Mouse (Mus musculus) left cerebral cortex, adult 11 months (tissue): Measurements from ENCODE around the gene Htr3a.
A peak's percentile ranks its signal among the peaks of the same experiment; 100 is the strongest.

Experiments
- DNase-seq: peaks from one replicate; pipeline ENCODE4 v3.0.0; 2022; ENCODE audit warnings: low spot score

Htr3a gene

DNA sequence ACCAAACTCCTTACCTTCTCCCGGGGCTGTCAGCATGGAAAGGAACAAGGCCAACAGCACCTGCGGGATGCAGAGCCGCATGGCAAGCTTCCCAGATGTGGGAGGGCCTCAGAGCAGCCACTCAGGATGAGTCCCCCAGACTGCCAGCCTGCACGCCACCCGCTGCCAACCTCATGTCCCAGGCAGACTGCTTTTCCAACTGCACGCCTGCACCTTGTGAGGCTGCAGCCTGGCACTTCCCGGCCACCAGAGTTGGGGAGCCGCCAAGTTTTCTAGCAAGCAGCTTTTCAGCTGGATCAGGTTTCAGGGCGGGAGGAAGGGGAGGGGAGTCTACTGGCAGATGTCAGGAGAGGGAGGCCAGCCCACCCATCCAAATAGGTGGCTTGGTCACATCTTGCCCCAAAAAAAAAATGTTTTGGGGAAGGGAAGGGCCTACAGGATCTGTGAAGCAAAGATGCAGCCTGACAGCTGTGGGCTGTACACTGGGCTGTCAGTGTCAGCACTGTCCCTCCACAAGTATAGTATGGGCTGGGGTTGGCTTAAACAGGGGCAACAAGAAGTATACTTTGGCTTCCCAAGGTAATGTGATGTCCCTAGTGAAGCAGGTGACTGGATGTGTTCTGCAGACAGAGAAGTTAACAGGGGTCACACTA is at the start of gene Htr3a:
TSS of gene Htr3a (minus strand) at position 215 of the 653 bp plus-strand sequence.
- peak; percentile 22 for DNase-seq

DNA sequence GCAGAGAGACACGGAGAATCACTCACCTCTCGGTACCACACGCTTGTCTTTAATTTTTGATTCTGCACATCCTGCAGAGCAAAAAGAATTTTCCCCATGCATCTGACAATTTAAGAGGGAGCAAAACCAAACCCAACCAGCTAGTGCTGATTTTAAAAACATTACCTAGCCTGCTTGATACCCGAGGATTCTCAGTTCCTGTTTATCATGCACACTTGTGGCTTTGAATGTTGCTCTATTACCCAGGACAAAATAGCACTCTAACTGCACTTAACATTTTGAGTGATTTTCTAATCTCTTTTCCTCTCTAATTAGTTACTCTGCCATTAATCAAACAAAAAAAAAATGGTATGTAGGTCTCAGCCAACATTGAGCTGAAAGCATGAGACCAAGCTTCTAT is 36.7 kb upstream of the Htr3a start:
- DNase-seq = no peak

DNA sequence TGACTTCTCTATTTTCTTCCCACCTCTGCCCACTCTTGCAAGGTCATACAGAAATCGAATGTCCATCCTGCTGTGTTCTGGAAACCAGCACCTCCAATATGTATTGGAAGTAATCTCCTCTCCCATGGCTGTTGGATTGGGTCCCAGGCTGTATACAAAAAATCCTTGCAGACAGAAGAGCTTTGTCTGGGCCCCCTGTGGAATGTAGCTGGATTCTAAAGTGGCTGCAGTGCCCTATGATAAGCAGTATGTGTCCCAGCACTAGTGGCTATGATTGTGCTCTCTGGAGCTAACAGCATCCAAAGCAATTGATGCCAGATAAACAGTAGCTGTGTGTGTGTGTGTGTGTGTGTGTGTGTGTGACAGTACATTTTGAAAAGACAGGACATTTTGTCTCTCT is 31.4 kb upstream of the Htr3a start:
- DNase-seq = no peak

DNA sequence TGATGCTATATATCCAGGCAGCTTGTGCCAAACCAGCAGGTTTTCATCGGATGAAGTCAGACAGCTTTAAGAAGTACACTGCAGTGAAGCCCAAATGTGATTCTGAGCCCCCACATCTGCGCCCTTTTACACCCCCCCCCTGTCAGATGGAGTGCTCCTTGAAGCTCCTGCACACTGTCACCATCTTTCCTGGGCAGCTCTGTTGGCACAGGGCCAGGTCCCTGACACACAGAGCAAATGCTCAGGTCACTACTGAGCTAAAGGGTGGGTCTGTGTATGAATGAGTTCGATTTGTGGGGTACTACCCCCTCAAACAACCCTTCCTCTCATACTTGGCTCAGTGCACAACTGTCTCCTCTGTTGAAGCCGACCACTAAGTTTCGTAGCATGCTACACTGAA is 18.5 kb upstream of the Htr3a start:
- DNase-seq = no peak

DNA sequence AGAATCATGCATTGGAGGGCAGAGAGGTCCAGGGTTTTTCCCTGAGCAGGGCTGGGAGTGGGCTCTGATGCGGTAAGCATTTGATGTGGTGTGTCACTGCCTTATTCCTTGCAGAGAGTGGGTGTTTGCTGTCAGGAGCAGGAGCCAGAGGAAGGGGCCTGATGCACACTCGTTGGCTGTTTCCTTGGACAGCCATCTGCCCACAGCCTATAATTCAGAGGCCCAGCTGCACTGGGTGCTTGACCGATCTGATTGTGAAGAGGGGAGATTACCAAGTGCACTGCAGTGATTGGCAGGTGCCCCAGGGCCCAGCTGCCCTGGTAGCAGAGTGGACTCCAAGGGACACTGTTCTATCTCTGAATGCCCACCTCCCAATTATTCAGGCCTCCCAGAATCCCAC is 17.9 kb upstream of the Htr3a start:
- DNase-seq = no peak

DNA sequence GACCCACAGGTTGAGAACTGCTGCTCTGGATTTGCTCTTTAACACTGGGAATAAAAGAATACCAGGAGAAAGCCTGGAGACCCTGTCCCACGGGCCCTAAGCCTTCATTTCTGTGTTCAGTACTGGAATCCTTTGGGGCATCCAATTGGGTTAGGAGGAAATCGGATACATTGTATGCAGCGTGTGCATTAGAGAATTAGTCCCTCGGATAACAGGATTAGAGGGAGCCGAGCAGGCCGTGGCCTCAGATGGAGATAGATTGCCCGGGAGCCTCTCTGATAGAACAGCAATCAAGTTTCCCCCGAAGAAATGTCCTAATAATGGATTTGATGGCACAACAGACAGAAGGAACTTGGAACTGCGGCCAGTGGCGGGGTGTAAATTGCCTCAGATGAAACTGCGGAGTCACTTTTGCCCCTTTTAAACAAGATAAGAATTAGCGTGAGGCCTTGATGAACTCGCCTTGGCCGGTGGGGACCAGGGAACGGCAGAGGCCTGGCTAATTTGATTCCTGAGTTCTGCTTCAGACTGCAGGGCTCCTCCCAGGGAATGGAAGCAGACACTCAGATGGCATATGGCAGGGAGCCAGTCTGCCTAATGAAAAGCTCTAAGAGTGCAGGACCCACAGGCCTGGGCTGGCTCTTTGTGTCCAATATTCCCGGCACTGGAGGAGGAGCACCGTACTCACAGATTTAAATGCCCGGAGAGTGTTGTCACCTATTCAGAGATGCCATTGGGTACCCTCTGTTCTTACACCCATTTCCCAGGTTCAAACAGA is 5.3 kb upstream of the Htr3a start:
- no peak for DNase-seq

DNA sequence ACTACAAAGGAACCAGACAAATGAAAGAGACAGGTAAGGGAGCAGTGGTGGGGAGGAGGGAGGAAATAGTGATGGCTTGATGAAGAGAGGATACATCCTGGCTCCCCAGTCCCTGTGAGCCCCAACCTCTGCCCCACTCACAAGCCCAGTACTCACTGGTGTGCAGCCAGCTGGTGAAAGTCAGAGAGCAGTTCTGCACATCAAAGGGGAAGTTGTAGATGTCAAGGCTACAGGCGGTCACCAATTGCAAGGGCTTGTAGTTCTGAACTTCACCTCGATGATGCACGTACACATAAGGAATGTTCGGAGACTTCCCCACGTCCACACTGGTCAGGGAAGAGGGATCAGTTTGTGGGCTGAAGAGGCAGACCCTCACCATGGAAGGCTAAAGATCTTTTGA is 6.5 kb downstream of the Htr3a start:
- DNase-seq = no peak

DNA sequence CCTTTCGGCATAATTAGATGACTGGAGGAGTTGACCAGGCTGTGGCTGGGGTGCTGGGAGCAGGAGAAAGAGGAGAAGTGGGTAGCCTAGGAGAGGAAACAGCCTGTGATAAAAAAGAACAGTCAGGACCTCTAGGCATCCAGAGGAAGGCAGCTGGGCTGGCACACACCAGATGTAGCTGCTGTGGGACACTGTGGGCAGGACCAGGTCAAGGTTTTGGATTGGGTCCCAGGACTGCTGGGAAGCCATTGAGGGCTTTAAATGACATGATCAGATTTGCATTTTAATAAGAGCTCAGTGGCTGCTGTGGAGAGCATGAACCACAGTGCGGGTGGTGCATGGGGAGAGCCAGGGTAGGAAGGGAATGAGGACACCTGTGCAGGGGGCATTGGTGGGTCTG is 7.1 kb downstream of the Htr3a start:
- DNase-seq = no peak

DNA sequence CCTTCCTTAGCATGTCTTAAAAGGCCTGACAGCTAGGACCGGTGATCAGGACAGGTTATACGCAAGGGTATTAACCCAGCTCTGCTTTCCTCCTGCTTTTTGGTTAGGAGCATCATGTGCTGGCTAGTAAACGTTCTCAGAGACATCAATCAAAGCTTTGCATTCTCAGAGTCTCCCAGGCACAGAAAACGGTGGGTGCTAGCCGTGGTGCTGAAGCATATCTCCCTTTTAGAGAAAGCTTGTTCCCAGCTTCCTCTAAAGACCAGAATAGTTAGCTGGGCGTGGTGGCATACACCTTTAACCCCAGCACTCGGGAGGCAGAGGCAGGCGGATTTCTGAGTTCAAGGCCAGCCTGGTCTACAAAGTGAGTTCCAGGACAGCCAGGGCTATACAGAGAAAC is 12.3 kb downstream of the Htr3a start:
- DNase-seq = no peak

DNA sequence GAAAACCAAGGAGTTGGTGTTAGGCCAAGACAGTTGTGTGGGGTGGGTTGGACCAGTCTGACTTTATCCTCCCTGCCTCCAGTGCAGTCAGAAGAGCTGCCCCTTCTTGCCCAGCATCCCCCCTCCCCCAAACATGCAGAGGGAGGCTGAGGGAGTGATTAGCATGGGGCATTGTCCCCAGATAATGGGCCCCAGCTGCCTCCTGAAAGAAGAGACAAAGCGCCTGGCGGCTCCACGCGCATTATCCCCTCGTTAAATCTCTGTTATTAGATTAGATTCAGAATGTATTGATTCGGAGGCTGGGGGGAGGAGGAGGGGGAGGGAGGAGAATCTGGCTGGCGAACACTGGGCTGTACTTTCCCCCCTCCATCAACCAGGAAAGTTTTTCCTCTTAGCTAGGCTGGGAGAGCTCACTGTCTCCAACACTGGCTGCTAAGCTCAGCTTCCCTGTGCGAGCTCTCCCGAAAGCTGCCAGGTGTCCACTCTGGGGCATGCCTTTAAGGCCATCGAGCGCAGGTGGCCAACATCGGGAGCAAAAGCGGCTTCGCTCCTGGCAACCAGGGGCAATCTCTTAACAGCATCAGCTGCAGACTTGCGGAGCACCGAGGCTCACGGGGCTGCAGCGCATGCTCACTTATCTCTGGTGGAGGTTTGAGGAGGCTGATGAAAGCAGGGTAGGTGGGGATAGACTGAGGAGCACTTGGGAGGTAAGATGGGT is 14.9 kb downstream of the Htr3a start:
- no peak for DNase-seq

DNA sequence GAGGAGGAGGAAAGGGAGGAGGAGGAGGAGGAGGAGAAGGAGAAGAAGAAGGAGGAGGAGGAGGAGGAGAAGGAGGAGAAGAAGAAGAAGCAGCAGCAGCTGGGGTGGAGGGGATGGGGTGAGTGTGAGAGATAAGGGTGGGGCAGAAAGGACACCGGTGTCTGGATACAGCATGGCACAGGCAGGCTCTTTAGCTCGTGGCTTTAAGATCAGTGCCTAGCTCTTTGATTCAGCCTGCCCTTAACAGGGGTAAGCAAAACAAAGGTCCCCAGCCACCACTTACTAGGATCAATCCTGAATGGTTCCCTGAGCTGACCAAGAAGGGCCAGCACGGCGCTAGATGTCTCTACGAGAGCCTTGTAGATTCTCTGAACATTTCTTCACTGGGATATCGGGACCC is 16.1 kb downstream of the Htr3a start:
- DNase-seq = no peak

DNA sequence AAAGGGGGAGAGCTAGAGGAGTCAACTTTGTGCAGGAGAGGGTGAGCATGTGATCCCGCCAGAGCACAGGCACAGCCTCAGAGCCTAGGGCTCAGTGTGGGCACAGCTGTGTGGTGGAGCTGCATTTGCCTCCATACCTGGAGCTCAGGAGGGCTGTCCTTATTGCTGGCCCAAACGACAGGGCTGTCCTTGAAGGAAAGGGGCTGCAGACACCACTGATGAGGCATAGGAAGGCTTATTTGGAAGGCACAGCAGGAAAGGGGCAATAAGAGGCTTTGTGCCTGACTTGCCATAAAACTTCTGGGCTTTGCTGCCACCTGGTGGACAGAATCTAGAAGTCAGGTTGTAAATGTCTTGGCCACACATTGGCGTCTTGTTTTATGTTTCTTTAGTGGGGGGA is 16.9 kb downstream of the Htr3a start:
- DNase-seq = peak; percentile 45

DNA sequence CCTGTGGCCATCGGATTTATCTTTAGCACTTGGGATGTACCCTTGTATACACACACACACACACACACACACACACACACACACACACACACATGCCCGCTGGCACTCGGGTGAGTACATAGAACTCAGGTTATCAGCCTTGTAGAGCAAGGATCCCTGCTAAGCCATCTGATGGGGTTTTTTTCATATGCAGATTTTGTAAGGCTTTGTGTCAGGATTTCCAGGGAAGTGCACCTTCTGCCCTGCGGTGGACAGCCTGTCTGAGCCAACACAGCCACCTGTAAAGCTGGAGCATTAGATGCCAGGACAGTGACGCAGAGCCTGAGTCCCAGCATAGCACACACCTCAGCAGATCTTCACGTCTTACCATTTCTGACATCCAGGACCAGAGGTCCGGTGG is 21.8 kb downstream of the Htr3a start:
- DNase-seq = no peak

DNA sequence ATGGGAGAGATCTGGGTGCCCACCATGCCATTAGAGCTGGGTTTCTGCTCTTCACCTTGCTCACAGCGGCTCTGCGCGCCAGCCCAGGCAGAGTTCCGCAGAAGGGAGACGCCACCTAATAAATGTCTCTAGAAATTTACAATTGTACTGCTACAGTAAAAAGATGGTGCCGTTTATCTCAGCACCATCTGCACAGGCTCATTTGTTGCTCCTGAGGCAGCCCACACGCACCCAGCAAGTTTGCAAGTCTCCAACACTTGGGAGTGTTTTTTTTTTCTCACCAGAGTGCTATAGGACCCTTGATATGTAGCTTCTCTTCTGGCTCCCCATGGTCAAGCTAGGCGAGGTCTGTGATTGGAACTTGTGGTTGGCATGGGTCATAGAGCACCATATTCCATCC is 38.0 kb downstream of the Htr3a start:
- no peak for DNase-seq

DNA sequence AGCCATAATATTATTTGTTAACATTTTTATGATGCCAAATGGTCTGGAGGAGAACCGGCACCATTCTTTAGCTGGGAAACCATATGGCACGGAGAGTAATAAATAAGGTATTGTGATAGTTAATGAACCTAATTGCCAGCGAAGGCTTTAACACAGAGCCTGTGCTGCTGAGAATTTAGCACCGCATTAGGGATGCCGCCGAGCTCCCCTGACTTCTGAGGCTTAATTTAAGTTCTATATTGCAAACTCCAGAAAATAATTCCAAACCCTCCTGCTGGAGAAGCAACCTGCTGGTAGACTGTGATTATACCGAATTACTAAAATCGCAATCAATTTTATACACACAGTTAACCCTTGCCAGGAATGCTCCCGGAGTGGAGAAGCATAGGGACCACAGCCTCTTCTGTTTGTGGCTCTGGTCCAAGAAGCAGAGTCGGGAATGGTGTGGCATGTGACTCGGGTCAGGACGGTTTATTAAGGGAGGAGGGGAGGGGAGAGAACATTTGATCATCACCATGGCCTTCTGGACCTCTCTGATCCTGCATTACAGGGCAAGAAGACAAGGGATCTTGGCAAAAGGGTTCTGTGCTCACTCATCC is 44.3 kb downstream of the Htr3a start:
- no peak for DNase-seq

DNA sequence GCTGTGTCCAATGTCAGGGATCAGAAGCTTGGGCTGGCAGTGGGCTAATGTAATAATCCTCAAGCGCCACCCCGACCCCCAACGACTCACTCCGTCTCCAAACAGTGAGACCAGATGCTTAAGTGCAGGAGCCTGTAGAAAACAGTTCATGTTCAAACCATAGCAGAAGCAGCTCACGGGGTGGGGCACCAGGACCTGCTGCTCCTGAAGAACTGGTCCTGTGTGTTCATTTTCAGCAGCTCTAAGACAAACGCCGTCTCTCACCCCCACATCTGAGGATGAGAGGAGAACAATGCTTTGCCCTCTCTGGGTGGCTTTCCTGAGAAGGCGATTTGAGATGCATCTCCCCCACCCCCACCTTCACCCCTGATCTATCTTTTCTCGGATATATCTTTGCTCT is 45.7 kb downstream of the Htr3a start:
- no peak for DNase-seq

DNA sequence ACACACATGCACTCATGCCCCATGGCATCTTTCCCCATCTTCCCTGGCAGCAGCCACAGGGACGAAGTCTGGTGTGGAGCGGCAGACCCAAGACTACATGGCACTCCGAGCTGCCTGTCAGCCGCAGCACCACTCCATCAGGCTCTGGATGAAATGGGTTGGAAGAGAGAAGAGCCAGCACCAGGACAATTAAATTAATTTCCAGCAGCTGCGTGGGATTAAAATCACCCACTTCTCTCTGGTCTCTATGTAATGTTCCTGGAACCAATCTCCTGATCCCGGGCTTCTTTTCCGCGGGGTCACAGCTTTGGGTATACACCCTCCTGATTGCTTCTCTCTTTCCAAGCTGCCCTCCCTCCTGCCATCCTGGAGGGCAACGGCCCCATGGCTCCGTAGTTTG is 49.4 kb downstream of the Htr3a start:
- no peak for DNase-seq

DNA sequence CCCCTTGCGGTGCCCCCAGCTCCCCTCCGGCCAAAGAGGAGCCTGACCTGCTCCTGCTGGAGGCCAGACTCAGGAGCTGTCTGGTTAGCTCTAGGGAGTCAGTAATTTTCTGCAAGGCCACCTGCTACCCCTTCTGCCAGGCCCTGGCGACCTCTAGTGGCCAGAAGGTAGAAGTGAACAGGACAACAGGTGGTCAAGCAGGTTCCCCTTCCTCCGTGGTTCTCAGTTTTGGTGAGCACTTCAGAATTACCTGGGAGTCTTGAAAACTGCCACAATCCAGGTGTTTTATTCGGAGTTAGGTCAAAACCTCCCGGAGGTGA is 50.4 kb downstream of the Htr3a start:
- peak; percentile 44 for DNase-seq

DNA sequence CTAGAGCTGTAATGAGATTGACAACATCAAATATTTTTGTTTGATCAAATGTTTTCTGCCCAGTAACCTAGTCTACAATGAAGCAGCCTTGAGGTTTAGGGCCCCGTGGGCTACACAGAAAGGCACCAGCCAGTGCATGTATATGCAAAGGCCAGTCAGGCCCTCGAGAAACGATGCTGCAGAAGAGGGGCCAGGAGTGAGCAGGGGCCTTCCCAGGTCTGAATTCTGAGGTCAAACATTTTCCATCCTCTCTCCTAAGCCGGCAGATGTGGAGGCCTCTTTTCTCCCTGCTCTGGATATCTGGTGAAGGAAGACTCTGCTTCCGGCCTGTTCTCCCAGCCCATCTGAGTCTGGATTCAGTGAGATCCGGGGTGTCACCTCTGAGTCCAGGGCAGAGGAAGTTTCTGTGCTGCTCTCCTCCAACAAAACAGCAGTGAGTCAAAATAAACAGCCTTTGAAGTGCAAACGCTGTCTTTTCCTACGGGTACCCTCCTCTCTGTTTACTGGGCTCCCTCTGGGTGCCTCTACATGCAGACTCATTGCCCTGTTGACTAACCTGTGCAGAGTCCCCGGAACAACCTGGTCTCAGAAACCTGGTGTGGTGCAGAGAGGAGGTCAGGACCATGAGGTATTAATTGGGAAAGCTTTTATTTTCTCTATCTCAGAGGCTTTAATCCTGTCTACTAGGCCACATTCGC is 50.9 kb downstream of the Htr3a start:
- DNase-seq = no peak

DNA sequence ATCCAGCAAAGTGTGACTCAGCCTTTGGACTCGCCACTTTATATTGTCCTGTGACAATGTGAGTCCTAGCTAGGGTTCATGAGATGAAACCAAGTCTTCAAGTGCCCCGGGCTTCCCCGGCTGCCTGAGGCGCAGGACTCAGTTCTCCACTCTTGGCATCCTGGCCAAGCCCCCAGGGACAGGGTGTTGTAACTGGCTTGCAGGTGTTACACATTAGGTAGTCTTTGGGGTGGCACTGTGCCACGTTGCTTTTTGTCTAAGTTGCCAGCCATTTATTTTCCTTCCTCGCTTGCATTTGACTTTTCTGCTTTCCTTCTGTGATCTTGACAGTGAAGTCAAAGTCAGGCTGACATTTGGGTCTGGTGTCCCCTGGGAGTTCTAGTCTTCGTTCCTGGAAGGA is 53.0 kb downstream of the Htr3a start:
- no peak for DNase-seq

DNA sequence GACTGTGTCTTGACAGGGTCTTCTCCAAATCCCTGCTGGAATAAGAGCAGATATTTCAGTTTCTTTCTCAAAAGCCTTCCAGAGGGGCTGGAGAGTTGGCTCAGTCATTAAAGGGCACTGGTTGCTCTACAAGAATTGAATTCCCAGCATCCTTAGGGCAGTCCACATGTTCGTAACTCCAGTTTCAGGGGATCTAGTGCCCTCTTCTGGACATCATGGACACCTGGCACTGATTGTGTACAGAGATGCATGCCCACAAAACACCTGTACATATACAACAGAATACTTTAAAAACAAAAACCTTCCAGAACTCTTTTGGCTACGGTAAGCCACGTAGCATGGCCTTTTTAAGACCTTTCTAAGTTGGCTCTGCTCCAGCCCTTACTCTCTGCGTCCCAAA is 54.7 kb downstream of the Htr3a start:
- no peak for DNase-seq

DNA sequence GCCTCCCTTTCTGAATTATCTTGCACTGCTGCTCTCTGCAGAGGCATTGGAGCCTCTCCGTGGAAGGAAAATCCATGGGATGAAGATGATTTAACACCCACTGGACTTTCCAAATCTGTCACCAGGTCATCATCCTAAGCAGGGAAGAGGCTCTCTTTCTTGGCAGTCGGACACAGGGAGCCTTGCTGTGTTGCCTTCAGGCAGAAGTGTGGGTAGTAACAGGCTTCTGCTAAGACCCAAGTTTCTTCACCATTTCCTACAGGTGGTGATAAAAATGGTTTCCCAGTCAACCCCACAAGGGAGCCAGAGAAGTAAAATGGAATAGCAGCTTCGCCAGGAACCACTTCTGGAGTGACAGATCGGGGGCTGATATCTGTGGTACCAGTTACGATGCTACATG is 61.4 kb downstream of the Htr3a start:
- no peak for DNase-seq
